Mouse (Mus musculus) liver, adult 2 months (tissue): ENCODE measurements around the gene Alg6. TPM values are rescaled to one million over a fixed set of nuclear protein-coding genes. Genes with fewer than 3 reads are reported as not detected.

ENCODE experiments used
- DNase-seq: peaks from one replicate; pipeline ENCODE4 v3.0.0-alpha.2; 2011; ENCODE audit warnings: low read depth, low spot score; ENCODE audit errors: extremely low read depth
- H3K27ac ChIP-seq: fragments of 200-500 bp; replicated peaks from 2 replicates; pipeline ENCODE4 v1.5.1; 2012; ENCODE audit warnings: low read depth, mild to moderate bottlenecking, control low read depth, inconsistent platforms, low read length; ENCODE audit not compliant: insufficient read depth
- H3K27me3 ChIP-seq: fragments of 200-500 bp; 2 replicates; pipeline ENCODE4 v1.6.1; 2012; ENCODE audit warnings: mild to moderate bottlenecking, moderate library complexity, low read length, inconsistent platforms; ENCODE audit not compliant: control insufficient read depth, insufficient read depth
- H3K36me3 ChIP-seq: fragments of 200-500 bp; 2 replicates; pipeline ENCODE4 v1.6.1; 2012; ENCODE audit warnings: low read length, inconsistent platforms; ENCODE audit not compliant: control insufficient read depth, insufficient read depth
- H3K4me1 ChIP-seq: fragments of 200-500 bp; 2 replicates; pipeline ENCODE4 v1.6.1; 2011; ENCODE audit warnings: low read length; ENCODE audit not compliant: control insufficient read depth, insufficient read depth
- H3K4me3 ChIP-seq: fragments of 200-500 bp; 2 replicates; pipeline ENCODE4 v1.5.1; 2011; ENCODE audit warnings: low read depth, mild to moderate bottlenecking, control low read depth, low read length, moderate library complexity; ENCODE audit not compliant: insufficient read depth
- H3K79me2 ChIP-seq: fragments of 200-500 bp; 2 replicates; pipeline ENCODE4 v1.6.1; 2012; ENCODE audit warnings: inconsistent platforms, mild to moderate bottlenecking, low read length, moderate library complexity; ENCODE audit not compliant: control insufficient read depth, insufficient read depth
- H3K9ac ChIP-seq: fragments of 200-500 bp; 2 replicates; pipeline ENCODE4 v1.6.1; 2012; ENCODE audit warnings: low read depth, mild to moderate bottlenecking, control low read depth, inconsistent platforms, low read length
- CTCF ChIP-seq: fragments of 200-500 bp; IDR thresholded peaks from 2 replicates; pipeline ENCODE4 v1.5.1; 2011; ENCODE audit warnings: low read depth, low read length, control low read depth
- POLR2A ChIP-seq: fragments of 200-500 bp; IDR thresholded peaks from 2 replicates; pipeline ENCODE4 v1.6.1; 2011; ENCODE audit warnings: low read length, control low read depth; ENCODE audit not compliant: insufficient read depth; ENCODE audit errors: extremely low read depth
- whole genome bisulfite sequencing: fragments of 180-500 bp; shearing (Covaris S2); methylation state at CpG from one replicate; pipeline ENCODE4 v1.1.7; 2018; 5-methylcytosine and 5-hydroxymethylcytosine counted together
- polyA plus RNA-seq: library from polyadenylated mRNA; depleted of rRNA; stranded (reverse); fragments of >200 nt; gene quantifications from 2 replicates; pipeline ENCODE4 v1.2.3, GENCODE M21; 2012; rRNA removed
- total RNA-seq: library from RNA; depleted of rRNA; stranded (reverse); fragments of >200 nt; gene quantifications from 2 replicates; pipeline ENCODE4 v1.2.3, GENCODE M21; 2014; rRNA removed

Alg6 gene
- total and polyA plus RNA-seq, 2 experiments, result 3.2 to 15.5 TPM

- no peak for DNase-seq
- Histone ChIP-seq H3K4me3 (no peak overlapping the region), H3K9ac (no peak overlapping the region), H3K27ac (no peak overlapping the region), H3K36me3 (peaks cover 5% of the 10 kb centered on the region; the same call in 1 of the 2 replicates), H3K4me1 (no peaks in the 10 kb centered on the region), H3K27me3 (no peaks in the 10 kb centered on the region), H3K79me2 (no peaks in the 10 kb centered on the region)
- TF ChIP-seq POLR2A (no peak), CTCF (no peak)
- 93% methylated on average over 5 of the region's 5 CpGs for whole genome bisulfite sequencing
Measured at GRCm38 (mm10) chr4:99752426-99752825, 37.0 kb downstream of the Alg6 start.

- no peak for DNase-seq
- H3K27me3 ChIP-seq, result no peaks in the 10 kb centered on the region
- no peaks in the 10 kb centered on the region for H3K4me1 ChIP-seq
- H3K27ac ChIP-seq, result no peak overlapping the region
- no peaks in the 10 kb centered on the region for H3K79me2 ChIP-seq
- no peak overlapping the region for H3K4me3 ChIP-seq
- WGBS, result 85% methylated on average over 5 of the region's 5 CpGs
- no peak for TF ChIP-seq CTCF
- no peak for TF ChIP-seq POLR2A
- H3K9ac ChIP-seq, result no peak overlapping the region
- no peaks in the 10 kb centered on the region for H3K36me3 ChIP-seq
Measured at GRCm38 (mm10) chr4:99766303-99766702, 50.8 kb downstream of the Alg6 start.

- no peaks in the 10 kb centered on the region for H3K4me1 ChIP-seq
- no peaks in the 10 kb centered on the region for H3K36me3 ChIP-seq
- H3K4me3 ChIP-seq, result no peak overlapping the region
- DNase-seq, result no peak
- H3K9ac ChIP-seq, result no peak overlapping the region
- no peak overlapping the region for H3K27ac ChIP-seq
- H3K79me2 ChIP-seq, result no peaks in the 10 kb centered on the region
- TF ChIP-seq CTCF (no peak), POLR2A (no peak)
- 72% methylated on average over 1 of the region's 1 CpGs for WGBS
- no peaks in the 10 kb centered on the region for H3K27me3 ChIP-seq
Measured at GRCm38 (mm10) chr4:99766753-99767152, 51.3 kb downstream of the Alg6 start.

DNA sequence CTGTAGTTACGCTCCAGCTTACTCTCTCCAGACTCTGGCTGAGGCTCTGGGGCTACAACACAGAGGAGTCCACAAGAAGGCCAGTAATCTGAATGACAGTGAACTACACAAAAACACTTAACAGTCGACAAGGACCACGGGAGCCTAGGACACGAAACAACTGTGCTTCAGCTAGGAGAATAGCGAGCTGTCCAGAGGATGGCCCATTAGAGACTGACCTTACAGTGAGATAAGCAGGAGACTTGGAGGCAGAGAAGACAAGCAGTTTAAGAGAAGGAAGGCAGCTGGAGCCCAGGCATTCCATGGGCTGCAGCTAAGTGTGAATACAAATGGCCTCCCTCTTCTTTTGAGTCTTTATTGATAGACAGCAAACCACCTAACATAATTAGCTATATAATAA is 55.1 kb downstream of the Alg6 start:
- no peak overlapping the region for H3K27ac ChIP-seq
- no peaks in the 10 kb centered on the region for H3K36me3 ChIP-seq
- no peaks in the 10 kb centered on the region for H3K4me1 ChIP-seq
- no peaks in the 10 kb centered on the region for H3K79me2 ChIP-seq
- H3K27me3 ChIP-seq, result no peaks in the 10 kb centered on the region
- 87% methylated on average over 5 of the region's 5 CpGs for WGBS
- no peak overlapping the region for H3K4me3 ChIP-seq
- no peak overlapping the region for H3K9ac ChIP-seq
- DNase-seq, result no peak
- TF ChIP-seq CTCF, result no peak
- no peak for TF ChIP-seq POLR2A

DNA sequence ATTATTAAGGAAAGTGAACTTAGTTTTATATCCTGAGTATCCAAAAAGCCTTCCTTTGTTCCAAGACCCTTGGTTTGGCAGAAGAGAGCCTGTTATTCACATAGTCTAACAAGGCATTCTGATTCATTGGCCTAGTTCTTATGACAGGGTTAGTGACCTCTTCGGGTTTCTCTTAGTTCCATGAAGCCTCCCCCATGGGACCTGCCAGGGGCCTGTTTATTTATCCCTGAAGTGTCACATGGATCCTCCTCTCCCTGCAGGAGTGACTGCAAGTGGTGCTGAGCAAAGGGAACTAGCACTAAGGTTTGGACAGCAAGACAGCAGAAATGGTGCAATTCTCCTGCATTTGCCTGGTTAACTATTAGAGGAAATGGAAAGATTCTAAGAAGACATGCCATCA is 57.6 kb downstream of the Alg6 start:
- Histone ChIP-seq H3K27ac (no peak overlapping the region), H3K4me3 (no peak overlapping the region), H3K4me1 (no peaks in the 10 kb centered on the region), H3K79me2 (no peaks in the 10 kb centered on the region), H3K27me3 (no peaks in the 10 kb centered on the region), H3K36me3 (no peaks in the 10 kb centered on the region), H3K9ac (no peak overlapping the region)
- peak; percentile 2 for DNase-seq
- TF ChIP-seq CTCF, result no peak
- 31% methylated on average over 1 of the region's 1 CpGs for WGBS

DNA sequence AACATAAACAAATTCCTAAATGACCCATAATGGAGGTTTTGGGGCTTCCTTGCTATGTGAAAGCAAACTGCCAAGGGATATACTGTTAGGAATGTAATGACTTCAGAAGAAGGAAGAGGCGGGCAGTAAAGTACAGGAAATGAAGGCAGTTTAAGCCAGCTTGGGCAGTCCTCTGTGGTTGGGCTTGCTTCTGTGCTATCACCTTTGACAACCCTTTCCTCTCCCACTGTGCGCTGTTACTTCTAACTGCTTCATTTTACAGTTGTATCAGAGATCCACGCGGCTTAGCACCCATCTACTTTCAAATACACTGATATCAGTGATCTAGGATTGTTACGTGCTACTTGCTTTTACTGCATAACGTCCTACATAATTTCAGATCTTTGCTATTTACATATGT is 76.9 kb downstream of the Alg6 start:
- WGBS, result 87% methylated on average over 6 of the region's 6 CpGs
- H3K4me3 ChIP-seq, result no peak overlapping the region
- H3K4me1 ChIP-seq, result no peaks in the 10 kb centered on the region
- no peak overlapping the region for H3K9ac ChIP-seq
- no peaks in the 10 kb centered on the region for H3K36me3 ChIP-seq
- H3K27me3 ChIP-seq, result no peaks in the 10 kb centered on the region
- no peak for DNase-seq
- no peaks in the 10 kb centered on the region for H3K79me2 ChIP-seq
- H3K27ac ChIP-seq, result no peak overlapping the region
- TF ChIP-seq CTCF (no peak), POLR2A (no peak)

Other genes with a start within 250 kb of the Alg6 start
- gene Foxd3, start 59.4 kb upstream of the Alg6 start, total RNA-seq, result not detected in 2 replicates
- gene Foxd3, start 59.4 kb upstream of the Alg6 start, polyA plus RNA-seq, result not detected in 2 replicates
- 2.0 and 4.4 TPM in 2 replicates for gene Efcab7, start 113.5 kb downstream of the Alg6 start, total RNA-seq
- 0.51 TPM in 1 of 2 replicates, not detected in the other for gene Efcab7, start 113.5 kb downstream of the Alg6 start, polyA plus RNA-seq
- 219 and 229 TPM in 2 replicates for gene Pgm1, start 213.8 kb downstream of the Alg6 start, total RNA-seq
- 158 and 175 TPM in 2 replicates for gene Pgm1, start 213.8 kb downstream of the Alg6 start, polyA plus RNA-seq
- gene Itgb3bp, start 214.1 kb downstream of the Alg6 start, total RNA-seq, result 1.4 and 2.6 TPM in 2 replicates
- gene Itgb3bp, start 214.1 kb downstream of the Alg6 start, polyA plus RNA-seq, result 0.19 and 0.26 TPM in 2 replicates